Mouse (Mus musculus) midbrain, postnatal 0 days (tissue): Measurements from ENCODE around the gene Ktn1. TPM values are rescaled to one million over a fixed set of nuclear protein-coding genes. Genes with fewer than 3 reads are reported as not detected.

Source experiments
- ATAC-seq: fragments of 200-750 bp; cut with Nextera tagmentation; 2 replicates; pipeline ENCODE4 v1.8.0; 2017; ENCODE audit warnings: moderate number of reproducible peaks, mild to moderate bottlenecking, moderate TSS enrichment, moderate library complexity; ENCODE audit not compliant: low FRiP score
- DNase-seq: peaks from one replicate; pipeline ENCODE4 v3.0.0-alpha.2; 2015; ENCODE audit warnings: low spot score
- H3K27ac ChIP-seq: fragments of 300-500 bp; sonication (generic); 2 replicates; pipeline ENCODE4 v1.5.1; 2014; ENCODE audit warnings: low read depth, mild to moderate bottlenecking, low read length, mixed read lengths
- H3K27me3 ChIP-seq: fragments of 300-500 bp; sonication (generic); 2 replicates; pipeline ENCODE4 v1.6.1; 2014; ENCODE audit warnings: low read length, control low read depth, mixed read lengths; ENCODE audit not compliant: insufficient read depth
- H3K36me3 ChIP-seq: fragments of 300-500 bp; sonication (generic); 2 replicates; pipeline ENCODE4 v1.6.1; 2014; ENCODE audit warnings: low read length, control low read depth, mixed read lengths; ENCODE audit not compliant: insufficient read depth
- H3K4me1 ChIP-seq: fragments of 300-500 bp; sonication (generic); 2 replicates; pipeline ENCODE4 v1.6.1; 2014; ENCODE audit warnings: mild to moderate bottlenecking, control low read depth, antibody characterized with exemption, low read length, mixed read lengths; ENCODE audit not compliant: insufficient read depth
- H3K4me2 ChIP-seq: fragments of 300-500 bp; sonication (generic); 2 replicates; pipeline ENCODE4 v1.6.1; 2014; ENCODE audit warnings: low read depth, mild to moderate bottlenecking, low read length, mixed read lengths; ENCODE audit not compliant: poor library complexity, severe bottlenecking
- H3K4me3 ChIP-seq: fragments of 300-500 bp; sonication (generic); 2 replicates; pipeline ENCODE4 v1.5.1; 2014; ENCODE audit warnings: low read depth, mild to moderate bottlenecking, low read length, moderate library complexity
- H3K9ac ChIP-seq: fragments of 300-500 bp; sonication (generic); replicated peaks from 2 replicates; pipeline ENCODE4 v1.6.1; 2014; ENCODE audit warnings: mild to moderate bottlenecking, low read length, moderate library complexity, mixed read lengths; ENCODE audit not compliant: poor library complexity, severe bottlenecking
- H3K9me3 ChIP-seq: fragments of 300-500 bp; sonication (generic); 2 replicates; pipeline ENCODE4 v1.6.1; 2016; ENCODE audit warnings: low read length, control low read depth
- CTCF ChIP-seq: IDR thresholded peaks from 2 replicates; pipeline ENCODE4 v1.5.1; 2016; ENCODE audit warnings: antibody characterized with exemption, mild to moderate bottlenecking
- WGBS: fragments of 180-500 bp; shearing (Covaris S2); extraction: QIAGEN DNeasy Blood & Tissue Kit; methylation state at CpG from one replicate; pipeline ENCODE4 v1.1.7; 2014; 5-methylcytosine and 5-hydroxymethylcytosine counted together
- polyA plus RNA-seq: library from polyadenylated mRNA; unstranded; fragments of >200 nt; fragmentation: Nextera tagmentation; extraction: Ambion mirVana; gene quantifications from 2 replicates; pipeline ENCODE4 v1.2.1, GENCODE M21; 2015
- total RNA-seq: library from RNA; depleted of rRNA; stranded (reverse); fragments of >200 nt; gene quantifications from 2 replicates; pipeline ENCODE4 v1.2.3, GENCODE M21; 2014

Gene Ktn1
- total and polyA plus RNA-seq, 2 experiments from 2014 or later = 31.1 to 69.0 TPM

- no peak overlapping the region for H3K4me2 ChIP-seq
- no peak overlapping the region for H3K27ac ChIP-seq
- H3K36me3 ChIP-seq = peaks cover under 1% of the 10 kb centered on the region; the same call in 1 of the 2 replicates
- no peaks in the 10 kb centered on the region for H3K27me3 ChIP-seq
- TF ChIP-seq CTCF = no peak
- H3K4me1 ChIP-seq = no peaks in the 10 kb centered on the region
- DNase-seq = no peak
- H3K9me3 ChIP-seq = no peaks in the 10 kb centered on the region
- ATAC-seq = no peak
- H3K4me3 ChIP-seq = no peak overlapping the region
- no peak overlapping the region for H3K9ac ChIP-seq
These were observed 19.8 kb downstream of the Ktn1 start for GRCm38 (mm10) chr14:47668096-47668495.

GRCm38 (mm10) chr14:47682886-47683285 is 34.6 kb downstream of the Ktn1 start:
- no peak overlapping the region for H3K27ac ChIP-seq
- no peak overlapping the region for H3K4me2 ChIP-seq
- no peak for DNase-seq
- ATAC-seq = no peak
- peaks cover 55% of the 10 kb centered on the region for H3K36me3 ChIP-seq
- H3K27me3 ChIP-seq = no peaks in the 10 kb centered on the region
- H3K9me3 ChIP-seq = no peaks in the 10 kb centered on the region
- TF ChIP-seq CTCF = no peak
- H3K4me3 ChIP-seq = no peak overlapping the region
- 97% methylated on average over 10 of the region's 10 CpGs for WGBS
- no peak overlapping the region for H3K9ac ChIP-seq
- no peaks in the 10 kb centered on the region for H3K4me1 ChIP-seq

GRCm38 (mm10) chr14:47684579-47684978 is 36.3 kb downstream of the Ktn1 start:
- no peak for TF ChIP-seq CTCF

DNA sequence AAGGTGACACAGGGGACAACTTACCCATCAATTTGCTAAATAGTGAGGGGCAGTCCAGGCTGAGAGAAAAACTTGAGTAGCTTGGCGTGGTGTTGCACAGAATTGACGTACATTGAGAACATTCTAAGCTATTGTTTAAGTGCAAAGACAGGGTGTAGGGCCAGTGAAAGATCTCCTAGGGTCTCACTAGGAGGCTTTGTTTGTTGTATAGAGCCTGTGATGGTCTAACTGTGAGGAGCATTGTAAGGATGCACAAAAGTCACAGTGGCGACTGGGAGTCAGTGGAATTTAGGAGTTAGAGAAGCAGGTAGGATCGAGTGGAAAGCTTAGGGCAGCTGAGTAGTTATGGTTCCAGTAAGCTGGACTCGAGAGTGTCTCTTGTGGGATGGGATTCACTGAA is 50.9 kb downstream of the Ktn1 start:
- Histone ChIP-seq H3K9me3 (no peaks in the 10 kb centered on the region), H3K27ac (no peak overlapping the region), H3K9ac (no peak overlapping the region), H3K4me1 (no peaks in the 10 kb centered on the region), H3K4me2 (no peak overlapping the region), H3K4me3 (no peak overlapping the region), H3K36me3 (peaks cover 28% of the 10 kb centered on the region), H3K27me3 (no peaks in the 10 kb centered on the region)
- 78% methylated on average over 5 of the region's 5 CpGs for WGBS
- no peak for DNase-seq
- no peak for ATAC-seq
- TF ChIP-seq CTCF = no peak

More at GRCm38 (mm10) chr14:47684579-47684978, 36.3 kb downstream of the Ktn1 start:
- Histone ChIP-seq H3K4me2 (no peak overlapping the region), H3K4me3 (no peak overlapping the region), H3K9me3 (no peaks in the 10 kb centered on the region), H3K27ac (no peak overlapping the region), H3K36me3 (peaks cover 55% of the 10 kb centered on the region), H3K27me3 (no peaks in the 10 kb centered on the region), H3K4me1 (no peaks in the 10 kb centered on the region), H3K9ac (no peak overlapping the region)
- no peak for ATAC-seq
- no peak for DNase-seq
- 93% methylated on average over 5 of the region's 5 CpGs for WGBS

DNA sequence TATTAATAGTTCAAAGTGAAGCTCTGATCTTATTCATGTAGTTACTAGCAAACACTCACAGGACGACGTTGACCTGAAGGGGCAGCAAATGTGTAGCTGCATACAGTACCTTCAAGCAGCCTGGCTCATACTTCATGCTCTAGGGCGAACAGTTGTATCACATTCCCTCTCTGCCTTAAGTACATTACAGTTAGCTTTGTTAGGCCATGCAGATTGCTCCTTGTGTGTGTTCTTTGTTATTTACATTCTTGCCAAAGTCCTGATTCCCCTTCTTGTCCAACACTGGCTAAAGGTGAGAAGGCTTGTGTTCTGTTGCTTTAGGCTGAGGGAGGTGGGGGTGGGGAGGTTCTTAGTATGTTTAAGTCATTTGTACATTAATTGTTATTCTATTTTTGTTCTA is 61.3 kb downstream of the Ktn1 start:
- Histone ChIP-seq H3K9me3 (no peaks in the 10 kb centered on the region), H3K9ac (no peak overlapping the region), H3K4me1 (no peaks in the 10 kb centered on the region), H3K4me3 (no peak overlapping the region), H3K4me2 (no peak overlapping the region), H3K27ac (no peak overlapping the region), H3K27me3 (no peaks in the 10 kb centered on the region), H3K36me3 (peaks cover 36% of the 10 kb centered on the region)
- WGBS = 86% methylated on average over 3 of the region's 3 CpGs
- no peak for TF ChIP-seq CTCF
- ATAC-seq (no peak), DNase-seq (no peak)

- Histone ChIP-seq H3K27me3 (no peaks in the 10 kb centered on the region), H3K4me3 (no peak overlapping the region), H3K27ac (no peak overlapping the region), H3K36me3 (peaks cover 13% of the 10 kb centered on the region), H3K4me1 (no peaks in the 10 kb centered on the region), H3K4me2 (no peak overlapping the region), H3K9me3 (no peaks in the 10 kb centered on the region), H3K9ac (no peak overlapping the region)
- no peak for TF ChIP-seq CTCF
- ATAC-seq = no peak
- WGBS = 77% methylated on average over 3 of the region's 3 CpGs
- no peak for DNase-seq
These were observed 67.5 kb downstream of the Ktn1 start for GRCm38 (mm10) chr14:47715771-47716170.
